ENCODE assay signal across 12 mouse cellular contexts in the genomic region with DNA sequence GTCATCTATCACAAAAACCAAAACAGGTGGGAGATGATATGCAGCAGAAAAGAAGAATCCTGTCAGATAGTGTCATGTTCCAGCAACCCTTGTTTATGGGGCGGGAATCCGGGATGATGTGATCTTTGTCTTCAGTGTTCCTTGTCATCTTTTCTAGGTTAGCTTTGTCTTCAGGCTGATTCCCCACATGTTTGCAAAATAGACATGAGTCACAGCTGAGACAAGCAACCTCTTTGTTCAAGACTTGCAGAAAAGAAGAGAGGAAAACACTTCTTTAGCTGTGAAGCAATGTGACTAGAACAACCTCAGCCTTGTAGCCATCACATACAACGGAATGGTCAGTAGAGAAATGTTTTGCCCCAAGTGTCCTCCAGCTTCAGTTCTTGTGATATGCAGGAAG.
"Had no signal": no experiment of that assay in that cellular context is flagged by ENCODE, and none has a peak within 500 bp of the region (broad histone marks: within the 10 kb centered on the region; RNA-seq: fewer than 3 reads in every experiment).

No protein-coding gene starts in this region.

- DNase-seq: left cerebral cortex, postnatal 4 days; liver; liver, embryonic 13.5 days; liver, postnatal 0 days; lung, adult 18-20 months; lung, adult 2 months; lung, embryonic 14.5 days; lung, postnatal 10 days; lung, postnatal 14 days; lung, postnatal 36 days; lung, postnatal 4 days; midbrain, embryonic 14.5 days had no signal
